Mouse (Mus musculus) ES-Bruce4 (cell line): ENCODE measurements around the gene Rara. TPM values are rescaled to one million over a fixed set of nuclear protein-coding genes. Genes with fewer than 3 reads are reported as not detected.

Experiments used
- H3K27ac ChIP-seq: 2 replicates; pipeline ENCODE4 v1.5.1; 2012; ENCODE audit warnings: low read length, inconsistent platforms; ENCODE audit not compliant: insufficient read depth
- H3K27me3 ChIP-seq: 2 replicates; pipeline ENCODE4 v1.6.1; 2012; ENCODE audit warnings: mild to moderate bottlenecking, low read length, inconsistent platforms; ENCODE audit not compliant: control insufficient read depth, poor library complexity, insufficient read depth, severe bottlenecking
- H3K36me3 ChIP-seq: 2 replicates; pipeline ENCODE4 v1.6.1; 2012; ENCODE audit warnings: inconsistent platforms, mild to moderate bottlenecking, low read length, moderate library complexity; ENCODE audit not compliant: control insufficient read depth, poor library complexity, insufficient read depth, severe bottlenecking
- H3K4me1 ChIP-seq: one replicate; pipeline ENCODE4 v1.8.1; 2011; ENCODE audit warnings: low read length; ENCODE audit not compliant: control insufficient read depth, insufficient read depth
- H3K4me3 ChIP-seq: 2 replicates; pipeline ENCODE4 v1.5.1; 2011; ENCODE audit warnings: low read depth, mild to moderate bottlenecking, low read length
- H3K9ac ChIP-seq: 2 replicates; pipeline ENCODE4 v1.6.1; 2012; ENCODE audit warnings: low read depth, mild to moderate bottlenecking, inconsistent platforms; ENCODE audit not compliant: poor library complexity, severe bottlenecking
- H3K9me3 ChIP-seq: replicated peaks from 2 replicates; pipeline ENCODE4 v1.6.1; 2012; ENCODE audit warnings: mild to moderate bottlenecking, low read length, inconsistent platforms; ENCODE audit not compliant: control insufficient read depth, poor library complexity, insufficient read depth, severe bottlenecking
- CTCF ChIP-seq: IDR thresholded peaks from one replicate; pipeline ENCODE4 v1.8.1; 2011; ENCODE audit warnings: low read depth, low read length
- EP300 ChIP-seq: IDR thresholded peaks from 2 replicates; pipeline ENCODE4 v1.6.1; 2011; ENCODE audit warnings: low read depth, low read length; ENCODE audit not compliant: insufficient read depth
- POLR2A ChIP-seq: IDR thresholded peaks from one replicate; pipeline ENCODE4 v1.8.1; 2011; ENCODE audit warnings: low read length; ENCODE audit not compliant: insufficient read depth
- polyA plus RNA-seq: library from polyadenylated mRNA; stranded (reverse); fragments of >200 nt; gene quantifications from 2 replicates; pipeline ENCODE4 v1.2.4, GENCODE M21; 2011; ENCODE audit warnings: low read depth; ENCODE audit not compliant: missing spikeins, insufficient read depth, insufficient read length

Rara gene
- polyA plus RNA-seq, 1 experiment, result 23.7 TPM

DNA sequence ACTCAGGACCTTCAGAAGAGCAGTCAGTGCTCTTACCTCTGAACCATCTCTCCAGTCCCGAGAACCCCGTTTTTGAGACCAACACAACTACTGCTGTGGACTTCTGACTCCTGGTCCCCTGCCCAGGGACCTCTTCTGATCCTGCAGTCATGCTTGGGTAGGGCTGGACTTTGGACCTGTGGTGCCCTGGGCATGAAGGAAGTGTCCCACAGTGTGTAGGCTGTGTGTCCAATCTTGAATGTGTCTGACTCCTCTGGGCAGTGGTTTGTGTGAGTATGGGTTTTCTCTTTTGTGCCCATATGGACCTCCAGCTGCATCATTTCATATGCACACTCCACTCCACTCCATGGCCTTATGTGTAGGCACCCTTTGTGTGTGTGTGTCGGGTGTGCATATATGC, 7.5 kb downstream of the Rara start:
- H3K4me1 ChIP-seq, result peaks cover 14% of the 10 kb centered on the region
- no peak overlapping the region for H3K27ac ChIP-seq
- no peaks in the 10 kb centered on the region for H3K36me3 ChIP-seq
- H3K9ac ChIP-seq, result no peak overlapping the region
- H3K4me3 ChIP-seq, result no peak overlapping the region
- no peaks in the 10 kb centered on the region for H3K9me3 ChIP-seq
- H3K27me3 ChIP-seq, result no peaks in the 10 kb centered on the region
- TF ChIP-seq EP300, result no peak
- no peak for TF ChIP-seq CTCF
- TF ChIP-seq POLR2A, result no peak

- no peaks in the 10 kb centered on the region for H3K27me3 ChIP-seq
- no peaks in the 10 kb centered on the region for H3K9me3 ChIP-seq
- H3K27ac ChIP-seq, result no peak overlapping the region
- H3K9ac ChIP-seq, result peak overlapping the region; percentile 24
- no peaks in the 10 kb centered on the region for H3K36me3 ChIP-seq
- TF ChIP-seq EP300 (peak; percentile 56; the same call in 1 of the 2 replicates), CTCF (no peak), POLR2A (no peak)
- peaks cover 17% of the 10 kb centered on the region for H3K4me1 ChIP-seq
- H3K4me3 ChIP-seq, result peak overlapping the region; percentile 50
Measured at GRCm38 (mm10) chr11:98936170-98936569, 8.6 kb downstream of the Rara start.

- Histone ChIP-seq H3K9me3 (no peaks in the 10 kb centered on the region), H3K4me1 (peaks cover 17% of the 10 kb centered on the region), H3K27me3 (no peaks in the 10 kb centered on the region), H3K36me3 (no peaks in the 10 kb centered on the region), H3K9ac (peak overlapping the region; percentile 96), H3K27ac (no peak overlapping the region), H3K4me3 (peak overlapping the region; percentile 51)
- no peak for TF ChIP-seq CTCF
- no peak for TF ChIP-seq POLR2A
- TF ChIP-seq EP300, result no peak
Measured at GRCm38 (mm10) chr11:98936606-98937409, 9.2 kb downstream of the Rara start.

- no peaks in the 10 kb centered on the region for H3K9me3 ChIP-seq
- no peak overlapping the region for H3K27ac ChIP-seq
- H3K27me3 ChIP-seq, result no peaks in the 10 kb centered on the region
- peak overlapping the region; percentile 82 for H3K4me3 ChIP-seq
- H3K4me1 ChIP-seq, result peaks cover 17% of the 10 kb centered on the region
- H3K36me3 ChIP-seq, result no peaks in the 10 kb centered on the region
- H3K9ac ChIP-seq, result peak overlapping the region; percentile 96
- TF ChIP-seq EP300, result no peak
- TF ChIP-seq CTCF, result no peak
- TF ChIP-seq POLR2A, result no peak
Measured at GRCm38 (mm10) chr11:98937410-98937913, 9.8 kb downstream of the Rara start.

DNA sequence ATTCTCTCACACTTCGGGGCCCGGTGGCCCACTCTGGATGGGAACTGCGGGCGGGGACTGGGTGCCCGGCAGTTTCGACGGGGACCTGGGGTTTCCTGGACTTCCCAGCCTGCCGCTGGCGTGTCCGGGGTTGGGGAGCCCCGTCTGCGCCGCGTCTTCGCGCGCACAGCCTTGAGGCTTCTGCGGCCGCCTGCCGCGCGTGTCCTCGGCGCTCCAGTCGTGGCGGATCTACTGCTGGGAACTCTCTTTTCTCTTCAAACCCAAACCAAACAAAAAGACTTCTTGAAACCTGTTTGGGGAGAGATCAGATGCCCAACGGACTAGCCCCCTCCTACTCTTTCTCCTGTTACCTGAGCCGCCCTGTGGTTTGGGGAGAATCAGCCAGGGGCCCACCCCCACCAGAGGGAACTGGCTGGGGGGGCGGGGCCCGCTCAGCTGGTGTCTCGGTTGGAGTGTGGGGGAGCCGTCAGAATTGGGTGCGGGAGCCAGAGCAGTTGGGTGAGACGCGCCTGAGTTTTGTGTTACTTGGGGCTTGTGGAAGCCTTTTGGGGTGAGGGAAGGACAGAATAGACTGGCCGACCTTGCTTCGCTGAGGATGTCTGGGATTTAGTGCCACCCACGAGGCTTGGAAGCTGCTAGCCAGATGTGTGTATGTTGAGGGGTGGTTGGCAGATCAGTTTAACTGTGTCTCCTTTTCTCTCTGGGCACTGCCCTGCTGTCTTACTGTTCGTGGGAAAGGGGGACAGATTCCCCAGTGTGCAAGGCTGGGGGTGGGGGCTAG, 10.5 kb downstream of the Rara start:
- Histone ChIP-seq H3K27ac (no peak overlapping the region), H3K9me3 (no peaks in the 10 kb centered on the region), H3K27me3 (no peaks in the 10 kb centered on the region), H3K4me1 (peaks cover 17% of the 10 kb centered on the region), H3K4me3 (peak overlapping the region; percentile 82), H3K36me3 (no peaks in the 10 kb centered on the region), H3K9ac (peak overlapping the region; percentile 96)
- TF ChIP-seq EP300 (no peak), CTCF (no peak), POLR2A (no peak)
